Mouse (Mus musculus): ENCODE measurements at regions not wholly inside any gene's neighbourhood (a gene's known extent, or its start where the extent isn't known, plus 50 kb on each side); places are given as distances from the start of the nearest gene placed in this dataset.
A peak's percentile ranks its signal among the peaks of the same experiment; 100 is the strongest.
"Not testable (repeated sequence)": the region's sequence is repeated elsewhere in the genome, so short reads cannot be mapped to it uniquely, and the experiment has no call there.

DNA sequence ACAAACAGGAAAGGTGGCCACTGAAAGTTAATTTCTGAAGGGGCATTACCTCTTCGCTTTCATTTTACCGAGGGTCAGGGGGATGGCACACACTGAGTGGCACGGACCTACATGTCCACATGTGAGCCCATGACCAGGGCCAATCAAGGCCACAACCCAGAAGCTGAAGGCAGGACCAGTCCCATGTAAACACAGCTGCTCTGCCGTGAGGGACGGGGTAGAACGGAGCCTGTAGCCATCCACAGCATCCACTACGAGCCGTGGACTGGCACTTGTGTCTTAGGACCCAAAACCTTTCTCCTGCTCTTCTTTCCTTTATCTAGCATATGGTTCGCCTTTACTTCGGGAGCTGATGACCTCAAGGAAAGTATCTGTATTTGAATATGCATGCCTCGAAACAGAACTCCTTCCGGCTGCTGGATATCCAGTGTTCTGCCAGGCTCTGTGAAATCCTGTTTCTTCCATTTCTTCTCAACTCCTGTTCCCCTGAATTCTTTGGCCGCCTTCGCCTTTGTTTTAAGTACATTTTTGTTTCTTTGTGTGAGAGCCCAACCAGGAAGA, 101.9 kb upstream of the Klf3 start:
- Histone ChIP-seq H3K27me3 (ENCODE audit: control insufficient read depth, insufficient read depth, low read length) (no peaks in the 10 kb centered on the region), H3K4me3 (ENCODE audit: low read depth, low read length) (no peak overlapping the region), H3K36me3 (ENCODE audit: control insufficient read depth, insufficient read depth, low read length) (no peaks in the 10 kb centered on the region), H3K4me2 (ENCODE audit: low read depth, severe bottlenecking) (no peak overlapping the region), H3K9me3 (ENCODE audit: control insufficient read depth, low read length) (no peaks in the 10 kb centered on the region), H3K4me1 (ENCODE audit: control insufficient read depth, insufficient read depth, low read length) (0 out of 2 replicates have a peak, but pooled peaks cover 3% of the 10 kb centered on the region), H3K9ac (ENCODE audit: low read length) (no peak overlapping the region; the same call in 1 of the 2 replicates), H3K27ac (replicated peaks; ENCODE audit: low read depth, low read length) (no peak overlapping the region)
- whole genome bisulfite sequencing = 76% methylated on average over 14 of the region's 14 CpGs
- ATAC-seq (ENCODE audit: insufficient number of reproducible peaks, low FRiP score, low TSS enrichment, low read depth) = no peak
- no peak for DNase-seq (ENCODE audit: low spot score)

DNA sequence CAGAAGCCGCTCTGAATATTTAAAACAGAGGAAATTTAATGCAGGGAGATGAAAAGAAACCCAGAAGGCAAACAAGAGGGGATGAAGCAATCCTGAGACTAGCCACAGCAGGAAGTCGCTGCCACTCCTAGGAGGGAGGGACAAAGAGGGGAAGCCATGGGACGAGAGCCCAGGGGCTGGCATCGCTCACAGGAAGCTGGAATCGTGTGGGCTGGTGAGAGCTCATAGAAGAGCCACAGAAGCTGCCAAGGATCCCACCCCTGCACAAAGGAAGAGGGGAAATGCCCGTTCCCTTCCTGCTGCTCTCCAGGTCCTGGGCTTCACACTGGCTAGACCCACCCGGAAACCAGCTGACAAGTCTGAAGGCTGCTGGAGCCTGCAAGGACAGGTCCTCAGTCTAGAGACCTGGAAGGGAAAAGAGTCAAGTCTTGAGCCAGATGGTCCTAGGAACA, 101.4 kb upstream of the Klf3 start:
- DNase-seq (ENCODE audit: low spot score) (no peak), ATAC-seq (ENCODE audit: insufficient number of reproducible peaks, low FRiP score, low TSS enrichment, low read depth) (no peak)
- H3K4me3 ChIP-seq (ENCODE audit: low read depth, low read length) = no peak overlapping the region
- no peak overlapping the region for H3K4me2 ChIP-seq (ENCODE audit: low read depth, severe bottlenecking)
- H3K9ac ChIP-seq (ENCODE audit: low read length) = peak overlapping the region; percentile 17; the same call in 1 of the 2 replicates
- 27% methylated on average over 7 of the region's 7 CpGs for WGBS
- H3K9me3 ChIP-seq (ENCODE audit: control insufficient read depth, low read length) = no peaks in the 10 kb centered on the region
- no peaks in the 10 kb centered on the region for H3K27me3 ChIP-seq (ENCODE audit: control insufficient read depth, insufficient read depth, low read length)
- 0 out of 2 replicates have a peak, but pooled peaks cover 3% of the 10 kb centered on the region for H3K4me1 ChIP-seq (ENCODE audit: control insufficient read depth, insufficient read depth, low read length)
- H3K36me3 ChIP-seq (ENCODE audit: control insufficient read depth, insufficient read depth, low read length) = no peaks in the 10 kb centered on the region
- H3K27ac ChIP-seq (replicated peaks; ENCODE audit: low read depth, low read length) = no peak overlapping the region

DNA sequence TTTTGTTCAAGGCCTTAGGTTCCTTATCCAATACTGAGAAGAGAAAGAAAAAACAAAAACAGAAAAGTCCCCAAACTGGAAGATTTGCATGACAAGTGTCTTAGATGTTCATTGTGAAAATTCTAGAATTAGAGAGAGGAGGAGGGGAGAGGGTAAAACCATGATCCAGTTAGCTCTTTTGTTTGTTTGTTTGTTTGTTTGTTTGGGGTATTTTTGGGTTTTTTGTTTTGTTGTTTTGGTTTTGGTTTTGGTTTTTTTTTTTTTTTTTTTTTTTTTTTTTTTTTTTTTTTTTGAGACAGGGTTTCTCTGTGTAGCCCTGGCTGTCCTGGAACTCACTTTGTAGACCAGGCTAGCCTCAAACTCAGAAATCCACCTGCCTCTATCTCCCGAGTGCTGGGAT, 100.8 kb upstream of the Klf3 start:
- H3K4me1 ChIP-seq (ENCODE audit: control insufficient read depth, insufficient read depth, low read length); H3K36me3 ChIP-seq (ENCODE audit: control insufficient read depth, insufficient read depth, low read length); DNase-seq (ENCODE audit: low spot score); H3K4me2 ChIP-seq (ENCODE audit: low read depth, severe bottlenecking); ATAC-seq (ENCODE audit: insufficient number of reproducible peaks, low FRiP score, low TSS enrichment, low read depth); H3K4me3 ChIP-seq (ENCODE audit: low read depth, low read length); H3K27me3 ChIP-seq (ENCODE audit: control insufficient read depth, insufficient read depth, low read length); H3K9ac ChIP-seq (ENCODE audit: low read length); H3K9me3 ChIP-seq (ENCODE audit: control insufficient read depth, low read length); H3K27ac ChIP-seq (replicated peaks; ENCODE audit: low read depth, low read length): not testable (repeated sequence)
- 65% methylated on average over 1 of the region's 1 CpGs for WGBS

DNA sequence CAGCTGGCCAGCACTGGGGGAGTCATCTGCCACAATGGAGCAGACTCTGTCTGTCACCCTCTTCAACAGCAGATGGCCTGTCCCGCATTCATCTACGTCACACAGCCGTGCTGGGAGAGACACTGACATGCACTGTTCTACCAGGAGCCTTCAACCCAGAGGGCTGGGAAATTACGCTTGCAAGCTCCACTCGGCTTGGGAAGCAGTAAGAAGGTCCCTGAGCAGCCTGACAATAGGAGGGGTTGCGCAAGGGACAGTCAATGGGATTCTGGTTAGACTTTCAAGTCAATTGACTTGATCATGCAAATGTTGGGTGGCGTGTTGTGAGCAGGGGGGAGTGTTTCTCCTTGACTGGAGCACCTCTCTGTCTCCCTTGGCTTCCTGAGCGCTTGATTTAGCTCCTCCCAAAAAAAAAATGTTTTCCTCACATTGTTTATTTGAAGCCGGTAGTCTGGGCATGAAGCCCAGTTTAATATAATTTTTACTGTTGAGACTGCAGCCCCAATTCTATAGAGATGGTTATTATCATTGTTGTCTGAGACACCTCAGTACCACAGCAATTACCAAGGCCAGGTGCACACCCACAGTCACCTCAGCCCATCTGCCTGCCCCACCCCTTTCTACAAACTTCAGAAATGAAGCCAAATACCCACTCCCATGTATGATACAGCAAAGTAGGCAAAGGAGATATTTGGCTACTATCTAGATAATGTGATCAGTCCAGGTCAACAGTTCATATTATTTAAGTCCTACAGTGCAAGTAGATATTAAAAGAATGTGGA, 99.9 kb upstream of the Klf3 start:
- 72% methylated on average over 9 of the region's 9 CpGs for WGBS
- H3K4me2 ChIP-seq (ENCODE audit: low read depth, severe bottlenecking) = no peak overlapping the region
- no peaks in the 10 kb centered on the region for H3K36me3 ChIP-seq (ENCODE audit: control insufficient read depth, insufficient read depth, low read length)
- no peak for ATAC-seq (ENCODE audit: insufficient number of reproducible peaks, low FRiP score, low TSS enrichment, low read depth)
- no peak overlapping the region for H3K9ac ChIP-seq (ENCODE audit: low read length)
- no peak overlapping the region for H3K4me3 ChIP-seq (ENCODE audit: low read depth, low read length)
- no peaks in the 10 kb centered on the region for H3K27me3 ChIP-seq (ENCODE audit: control insufficient read depth, insufficient read depth, low read length)
- H3K4me1 ChIP-seq (ENCODE audit: control insufficient read depth, insufficient read depth, low read length) = 0 out of 2 replicates have a peak, but pooled peaks cover 3% of the 10 kb centered on the region
- DNase-seq (ENCODE audit: low spot score) = no peak
- no peaks in the 10 kb centered on the region for H3K9me3 ChIP-seq (ENCODE audit: control insufficient read depth, low read length)
- no peak overlapping the region for H3K27ac ChIP-seq (replicated peaks; ENCODE audit: low read depth, low read length)

DNA sequence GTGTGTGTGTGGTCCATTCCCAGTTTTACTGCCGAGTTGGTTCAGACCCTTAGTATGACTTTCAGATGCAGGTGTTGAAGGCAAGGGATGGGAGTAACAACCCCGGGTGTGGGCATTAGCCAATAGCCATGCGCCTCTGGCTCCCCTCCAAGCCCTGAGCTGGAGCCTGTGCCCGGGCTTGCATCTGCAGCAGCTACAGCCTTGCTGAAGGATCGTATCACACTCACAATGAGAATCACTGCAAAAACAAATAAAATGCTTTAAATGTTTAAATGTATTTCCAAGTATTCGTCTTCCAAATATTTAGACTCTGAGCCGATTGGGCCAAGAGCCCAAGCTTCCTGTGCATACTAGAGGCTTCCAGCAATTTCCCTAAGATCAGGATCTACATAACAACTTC, 99.0 kb upstream of the Klf3 start:
- H3K27ac ChIP-seq (replicated peaks; ENCODE audit: low read depth, low read length) = no peak overlapping the region
- WGBS = 75% methylated on average over 7 of the region's 7 CpGs
- H3K4me1 ChIP-seq (ENCODE audit: control insufficient read depth, insufficient read depth, low read length) = 0 out of 2 replicates have a peak, but pooled peaks cover 3% of the 10 kb centered on the region
- ATAC-seq (ENCODE audit: insufficient number of reproducible peaks, low FRiP score, low TSS enrichment, low read depth) (no peak), DNase-seq (ENCODE audit: low spot score) (no peak)
- no peaks in the 10 kb centered on the region for H3K27me3 ChIP-seq (ENCODE audit: control insufficient read depth, insufficient read depth, low read length)
- no peak overlapping the region for H3K9ac ChIP-seq (ENCODE audit: low read length)
- no peaks in the 10 kb centered on the region for H3K36me3 ChIP-seq (ENCODE audit: control insufficient read depth, insufficient read depth, low read length)
- no peak overlapping the region for H3K4me2 ChIP-seq (ENCODE audit: low read depth, severe bottlenecking)
- H3K9me3 ChIP-seq (ENCODE audit: control insufficient read depth, low read length) = no peaks in the 10 kb centered on the region
- H3K4me3 ChIP-seq (ENCODE audit: low read depth, low read length) = no peak overlapping the region

DNA sequence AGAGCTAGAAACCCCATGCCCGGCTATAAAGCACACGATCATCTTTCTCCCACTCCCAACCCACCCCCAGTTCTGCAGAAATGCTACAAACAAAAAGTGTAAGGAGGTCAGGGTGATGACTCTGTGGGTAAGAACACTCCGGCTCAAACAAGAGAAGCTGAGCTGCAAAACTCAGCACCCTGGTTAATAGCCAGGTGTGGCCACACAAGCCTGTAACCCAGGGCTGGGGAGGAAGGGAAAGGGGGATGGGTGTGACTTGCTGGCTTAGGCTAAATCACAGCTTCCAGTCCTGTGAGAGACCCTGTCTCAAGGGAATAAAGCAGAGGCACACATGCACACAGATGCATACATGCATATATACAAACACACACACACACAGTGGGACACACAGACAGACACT, 96.6 kb upstream of the Klf3 start:
- H3K27ac ChIP-seq (replicated peaks; ENCODE audit: low read depth, low read length) = no peak overlapping the region
- no peak for DNase-seq (ENCODE audit: low spot score)
- H3K4me1 ChIP-seq (ENCODE audit: control insufficient read depth, insufficient read depth, low read length) = 0 out of 2 replicates have a peak, but pooled peaks cover 3% of the 10 kb centered on the region
- H3K36me3 ChIP-seq (ENCODE audit: control insufficient read depth, insufficient read depth, low read length) = no peaks in the 10 kb centered on the region
- H3K9ac ChIP-seq (ENCODE audit: low read length) = no peak overlapping the region
- H3K4me2 ChIP-seq (ENCODE audit: low read depth, severe bottlenecking) = no peak overlapping the region
- no peaks in the 10 kb centered on the region for H3K9me3 ChIP-seq (ENCODE audit: control insufficient read depth, low read length)
- 64% methylated on average over 3 of the region's 3 CpGs for WGBS
- no peak for ATAC-seq (ENCODE audit: insufficient number of reproducible peaks, low FRiP score, low TSS enrichment, low read depth)
- no peak overlapping the region for H3K4me3 ChIP-seq (ENCODE audit: low read depth, low read length)
- no peaks in the 10 kb centered on the region for H3K27me3 ChIP-seq (ENCODE audit: control insufficient read depth, insufficient read depth, low read length)

DNA sequence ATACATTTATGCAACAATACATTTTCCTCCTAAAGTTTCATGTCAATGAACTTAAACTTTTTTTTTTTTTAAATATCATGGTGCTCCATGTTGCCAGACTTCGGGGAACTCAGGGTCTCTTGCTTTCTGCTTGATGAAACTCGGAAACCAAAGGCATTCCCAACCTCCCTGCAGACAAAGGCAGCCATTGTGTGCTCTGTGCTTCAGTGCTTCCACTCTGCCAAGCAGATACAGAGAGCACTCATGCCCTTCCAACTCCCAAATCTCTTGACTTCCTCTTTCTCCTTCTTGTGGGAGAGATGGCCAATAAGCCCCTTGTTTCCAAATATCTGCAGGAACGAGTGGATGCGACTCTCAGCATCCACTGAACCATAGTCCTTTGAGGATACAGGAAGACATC, 94.0 kb upstream of the Klf3 start:
- Histone ChIP-seq H3K4me3 (ENCODE audit: low read depth, low read length) (no peak overlapping the region), H3K4me2 (ENCODE audit: low read depth, severe bottlenecking) (no peak overlapping the region), H3K27me3 (ENCODE audit: control insufficient read depth, insufficient read depth, low read length) (no peaks in the 10 kb centered on the region), H3K36me3 (ENCODE audit: control insufficient read depth, insufficient read depth, low read length) (no peaks in the 10 kb centered on the region), H3K9me3 (ENCODE audit: control insufficient read depth, low read length) (no peaks in the 10 kb centered on the region), H3K27ac (replicated peaks; ENCODE audit: low read depth, low read length) (no peak overlapping the region), H3K9ac (ENCODE audit: low read length) (no peak overlapping the region), H3K4me1 (ENCODE audit: control insufficient read depth, insufficient read depth, low read length) (no peaks in the 10 kb centered on the region)
- no peak for DNase-seq (ENCODE audit: low spot score)
- ATAC-seq (ENCODE audit: insufficient number of reproducible peaks, low FRiP score, low TSS enrichment, low read depth) = no peak
- 78% methylated on average over 4 of the region's 4 CpGs for whole genome bisulfite sequencing

DNA sequence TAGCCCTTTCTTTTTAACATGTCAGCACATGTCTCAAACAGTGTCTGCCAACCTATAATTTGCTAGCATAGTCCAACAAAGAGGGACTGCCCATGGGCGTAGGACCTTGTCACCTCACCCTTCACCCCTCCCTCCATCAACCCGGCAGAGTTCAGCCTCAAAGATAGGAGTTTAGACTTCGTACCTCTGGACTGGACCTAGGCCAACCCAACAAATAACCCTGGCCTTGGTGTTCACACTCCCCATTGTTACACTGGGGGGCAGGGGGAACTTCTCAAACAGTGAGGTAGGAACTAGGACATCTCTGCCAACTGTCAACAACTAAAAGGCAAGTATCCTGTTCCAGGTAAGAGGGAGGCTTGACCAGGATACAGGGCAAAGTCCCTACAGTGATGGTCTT, 93.0 kb upstream of the Klf3 start:
- Histone ChIP-seq H3K9ac (ENCODE audit: low read length) (no peak overlapping the region), H3K4me1 (ENCODE audit: control insufficient read depth, insufficient read depth, low read length) (no peaks in the 10 kb centered on the region), H3K36me3 (ENCODE audit: control insufficient read depth, insufficient read depth, low read length) (no peaks in the 10 kb centered on the region), H3K9me3 (ENCODE audit: control insufficient read depth, low read length) (no peaks in the 10 kb centered on the region), H3K27ac (replicated peaks; ENCODE audit: low read depth, low read length) (no peak overlapping the region), H3K27me3 (ENCODE audit: control insufficient read depth, insufficient read depth, low read length) (no peaks in the 10 kb centered on the region), H3K4me3 (ENCODE audit: low read depth, low read length) (no peak overlapping the region), H3K4me2 (ENCODE audit: low read depth, severe bottlenecking) (no peak overlapping the region)
- ATAC-seq (ENCODE audit: insufficient number of reproducible peaks, low FRiP score, low TSS enrichment, low read depth) (no peak), DNase-seq (ENCODE audit: low spot score) (no peak)
- WGBS = 73% methylated on average over 3 of the region's 3 CpGs
